Mouse (Mus musculus) embryonic facial prominence, embryonic 12.5 days (tissue): Measurements from ENCODE around the gene Nyap1. TPM values are rescaled to one million over a fixed set of nuclear protein-coding genes. Genes with fewer than 3 reads are reported as not detected.

Experiments
- ATAC-seq: fragments of 200-750 bp; cut with Nextera tagmentation; 2 replicates; pipeline ENCODE4 v1.8.0; 2017; ENCODE audit not compliant: insufficient number of reproducible peaks, insufficient read depth, low FRiP score, low TSS enrichment
- H3K27ac ChIP-seq: fragments of 300-500 bp; sonication (generic); 2 replicates; pipeline ENCODE4 v1.5.1; 2016; ENCODE audit warnings: mild to moderate bottlenecking
- H3K27me3 ChIP-seq: fragments of 300-500 bp; sonication (generic); 2 replicates; pipeline ENCODE4 v1.6.1; 2016; ENCODE audit warnings: mild to moderate bottlenecking, moderate library complexity
- H3K36me3 ChIP-seq: fragments of 300-500 bp; sonication (generic); 2 replicates; pipeline ENCODE4 v1.6.1; 2016; ENCODE audit warnings: mild to moderate bottlenecking
- H3K4me1 ChIP-seq: fragments of 300-500 bp; sonication (generic); 2 replicates; pipeline ENCODE4 v1.6.1; 2016
- H3K4me2 ChIP-seq: fragments of 300-500 bp; sonication (generic); replicated peaks from 2 replicates; pipeline ENCODE4 v1.6.1; 2016; ENCODE audit warnings: mild to moderate bottlenecking, moderate library complexity
- H3K4me3 ChIP-seq: fragments of 300-500 bp; sonication (generic); 2 replicates; pipeline ENCODE4 v1.5.1; 2016; ENCODE audit warnings: mild to moderate bottlenecking
- H3K9ac ChIP-seq: fragments of 300-500 bp; sonication (generic); 2 replicates; pipeline ENCODE4 v1.6.1; 2016; ENCODE audit warnings: mild to moderate bottlenecking, moderate library complexity
- H3K9me3 ChIP-seq: fragments of 300-500 bp; sonication (generic); 2 replicates; pipeline ENCODE4 v1.6.1; 2016; ENCODE audit warnings: mild to moderate bottlenecking, moderate library complexity
- WGBS: fragments of 180-500 bp; shearing (Covaris S2); methylation state at CpG from one replicate; pipeline ENCODE4 v1.1.7; 2016; 5-methylcytosine and 5-hydroxymethylcytosine counted together
- polyA plus RNA-seq: library from polyadenylated mRNA; unstranded; fragments of >200 nt; fragmentation: Nextera tagmentation; extraction: Ambion mirVana; gene quantifications from 2 replicates; pipeline ENCODE4 v1.2.1, GENCODE M21; 2016

Nyap1 gene
- polyA plus RNA-seq, 1 experiment from 2014 or later, result 3.7 TPM

DNA sequence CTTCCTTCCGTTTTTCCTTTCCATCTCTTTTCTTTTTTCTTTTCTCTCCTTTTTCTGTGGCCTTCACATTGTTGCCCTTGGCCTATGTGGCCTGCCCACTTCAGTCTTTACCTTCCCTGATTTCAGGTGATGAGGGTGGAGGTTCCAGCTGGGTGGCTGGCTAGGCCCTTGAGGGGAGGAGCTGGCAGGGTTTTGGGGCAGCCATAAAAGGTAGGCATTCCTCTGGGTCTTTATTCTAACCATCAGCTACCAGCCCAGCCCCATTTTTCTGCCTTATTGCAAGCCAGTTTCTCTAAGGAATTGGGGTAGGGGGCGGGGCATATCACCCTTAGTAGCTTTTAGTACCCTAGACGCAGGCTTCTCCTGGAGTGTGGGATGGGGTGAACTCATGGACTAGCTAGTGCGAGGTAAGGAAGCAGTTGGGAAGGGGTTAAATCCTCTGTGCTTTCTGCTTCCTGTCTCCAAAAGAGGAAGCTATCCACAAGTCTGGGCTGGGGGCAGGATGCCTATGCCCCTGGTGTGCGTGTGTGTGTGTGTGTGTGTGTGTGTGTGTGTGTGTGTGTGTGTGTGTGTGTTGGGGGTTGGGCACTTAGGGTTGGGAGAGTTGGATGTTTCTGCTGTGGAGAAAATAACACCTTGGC, 6.8 kb upstream of the Nyap1 start:
- ATAC-seq, result no peak
- peaks cover 22% of the 10 kb centered on the region for H3K4me1 ChIP-seq
- peak overlapping the region; percentile 85 for H3K4me3 ChIP-seq
- H3K36me3 ChIP-seq, result peaks cover 26% of the 10 kb centered on the region
- H3K9ac ChIP-seq, result peak overlapping the region; percentile 41; the same call in 1 of the 2 replicates
- H3K9me3 ChIP-seq, result no peaks in the 10 kb centered on the region
- peak overlapping the region; percentile 95 for H3K27ac ChIP-seq
- H3K4me2 ChIP-seq, result peak overlapping the region; percentile 100
- 25% methylated on average over 5 of the region's 5 CpGs for WGBS
- H3K27me3 ChIP-seq, result no peaks in the 10 kb centered on the region

DNA sequence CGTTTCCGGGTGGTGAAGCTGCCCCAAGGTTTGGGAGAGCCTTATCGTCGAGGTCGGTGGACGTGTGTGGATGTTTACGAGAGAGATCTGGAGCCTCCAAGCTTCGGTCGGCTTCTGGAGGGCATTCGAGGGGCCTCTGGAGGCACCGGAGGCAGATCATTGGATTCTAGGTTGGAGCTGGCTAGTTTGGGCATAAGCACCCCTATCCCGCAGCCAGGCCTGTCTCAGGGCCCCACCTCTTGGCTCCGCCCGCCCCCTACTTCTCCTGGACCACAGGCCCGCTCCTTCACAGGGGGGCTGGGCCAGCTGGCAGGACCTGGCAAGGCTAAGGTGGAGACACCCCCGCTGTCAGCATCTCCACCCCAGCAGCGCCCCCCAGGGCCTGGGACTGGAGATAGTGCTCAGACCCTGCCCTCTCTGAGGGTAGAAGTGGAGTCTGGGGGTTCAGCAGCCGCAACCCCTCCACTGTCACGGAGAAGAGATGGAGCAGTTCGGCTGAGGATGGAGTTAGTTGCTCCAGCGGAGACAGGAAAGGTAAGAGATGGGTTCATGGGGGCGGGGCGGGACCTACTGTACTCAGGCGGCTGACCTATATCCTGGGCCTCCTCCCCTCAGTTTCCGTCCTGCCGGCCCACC, 6.0 kb upstream of the Nyap1 start:
- peak overlapping the region; percentile 100 for H3K4me2 ChIP-seq
- no peaks in the 10 kb centered on the region for H3K27me3 ChIP-seq
- peak overlapping the region; percentile 95 for H3K27ac ChIP-seq
- peaks cover 22% of the 10 kb centered on the region for H3K4me1 ChIP-seq
- peak overlapping the region; percentile 78 for H3K9ac ChIP-seq
- no peaks in the 10 kb centered on the region for H3K9me3 ChIP-seq
- ATAC-seq, result no peak
- WGBS, result 4% methylated on average over 22 of the region's 26 CpGs
- peak overlapping the region; percentile 85 for H3K4me3 ChIP-seq
- peaks cover 19% of the 10 kb centered on the region for H3K36me3 ChIP-seq

DNA sequence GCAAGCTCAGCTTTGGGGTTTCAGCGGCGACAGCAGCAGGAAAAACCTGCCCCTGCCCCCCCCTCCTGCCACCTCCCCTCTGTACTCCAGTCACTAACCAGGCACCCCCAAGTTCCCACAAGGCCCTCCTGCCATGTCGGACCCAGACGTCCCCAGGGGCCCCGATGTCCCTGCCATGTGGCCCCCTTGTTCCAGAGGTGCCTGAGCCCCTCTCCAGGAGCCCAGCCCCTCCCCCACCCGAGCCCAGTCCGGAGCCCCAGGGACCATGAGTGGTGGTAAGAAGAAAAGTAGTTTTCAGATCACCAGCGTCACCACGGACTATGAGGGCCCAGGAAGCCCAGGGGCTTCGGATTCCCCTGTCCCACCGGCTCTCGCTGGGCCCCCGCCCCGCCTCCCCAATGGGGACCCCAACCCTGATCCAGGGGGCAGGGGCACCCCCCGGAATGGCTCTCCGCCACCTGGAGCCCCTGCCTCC, 5.5 kb upstream of the Nyap1 start:
- ATAC-seq, result no peak
- peak overlapping the region; percentile 85 for H3K4me3 ChIP-seq
- no peaks in the 10 kb centered on the region for H3K27me3 ChIP-seq
- H3K36me3 ChIP-seq, result peaks cover 14% of the 10 kb centered on the region
- under 1% methylated on average over 16 of the region's 16 CpGs for WGBS
- peak overlapping the region; percentile 78 for H3K9ac ChIP-seq
- H3K9me3 ChIP-seq, result no peaks in the 10 kb centered on the region
- H3K27ac ChIP-seq, result peak overlapping the region; percentile 95
- peaks cover 23% of the 10 kb centered on the region for H3K4me1 ChIP-seq
- H3K4me2 ChIP-seq, result peak overlapping the region; percentile 100

DNA sequence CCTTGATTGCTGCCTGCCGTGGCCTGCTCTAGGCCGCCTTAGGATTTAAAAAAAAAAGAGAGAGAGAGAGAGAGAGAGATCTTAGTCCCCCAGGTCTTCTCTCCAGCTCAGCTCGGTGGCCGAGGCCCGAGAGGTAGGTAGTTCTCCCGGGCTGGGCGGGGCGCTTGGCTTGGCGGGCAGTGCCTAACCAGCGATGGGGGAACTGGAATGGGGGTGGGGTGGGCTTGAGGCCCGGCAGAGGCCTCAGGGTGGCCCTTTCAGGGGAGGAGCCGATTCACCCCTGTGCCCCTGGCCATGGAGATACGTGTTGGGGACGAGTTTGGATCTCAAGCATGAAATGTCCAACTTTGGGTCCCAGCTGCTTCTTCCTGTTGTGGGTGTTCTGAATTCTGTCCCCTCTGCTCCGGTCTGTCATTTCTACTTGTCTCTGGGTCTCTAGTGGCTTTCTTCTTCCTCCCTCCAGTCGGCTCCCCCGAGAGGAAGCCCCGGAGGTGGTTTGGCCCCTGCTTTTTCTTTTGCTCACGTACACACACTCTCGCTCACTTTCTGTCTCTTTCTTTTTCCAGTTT, 5.0 kb upstream of the Nyap1 start:
- WGBS, result under 1% methylated on average over 20 of the region's 20 CpGs
- peaks cover 8% of the 10 kb centered on the region for H3K36me3 ChIP-seq
- no peak for ATAC-seq
- H3K4me3 ChIP-seq, result peak overlapping the region; percentile 85
- H3K4me2 ChIP-seq, result peak overlapping the region; percentile 100
- no peaks in the 10 kb centered on the region for H3K27me3 ChIP-seq
- no peaks in the 10 kb centered on the region for H3K9me3 ChIP-seq
- peak overlapping the region; percentile 95 for H3K27ac ChIP-seq
- H3K9ac ChIP-seq, result peak overlapping the region; percentile 78
- H3K4me1 ChIP-seq, result peaks cover 26% of the 10 kb centered on the region

DNA sequence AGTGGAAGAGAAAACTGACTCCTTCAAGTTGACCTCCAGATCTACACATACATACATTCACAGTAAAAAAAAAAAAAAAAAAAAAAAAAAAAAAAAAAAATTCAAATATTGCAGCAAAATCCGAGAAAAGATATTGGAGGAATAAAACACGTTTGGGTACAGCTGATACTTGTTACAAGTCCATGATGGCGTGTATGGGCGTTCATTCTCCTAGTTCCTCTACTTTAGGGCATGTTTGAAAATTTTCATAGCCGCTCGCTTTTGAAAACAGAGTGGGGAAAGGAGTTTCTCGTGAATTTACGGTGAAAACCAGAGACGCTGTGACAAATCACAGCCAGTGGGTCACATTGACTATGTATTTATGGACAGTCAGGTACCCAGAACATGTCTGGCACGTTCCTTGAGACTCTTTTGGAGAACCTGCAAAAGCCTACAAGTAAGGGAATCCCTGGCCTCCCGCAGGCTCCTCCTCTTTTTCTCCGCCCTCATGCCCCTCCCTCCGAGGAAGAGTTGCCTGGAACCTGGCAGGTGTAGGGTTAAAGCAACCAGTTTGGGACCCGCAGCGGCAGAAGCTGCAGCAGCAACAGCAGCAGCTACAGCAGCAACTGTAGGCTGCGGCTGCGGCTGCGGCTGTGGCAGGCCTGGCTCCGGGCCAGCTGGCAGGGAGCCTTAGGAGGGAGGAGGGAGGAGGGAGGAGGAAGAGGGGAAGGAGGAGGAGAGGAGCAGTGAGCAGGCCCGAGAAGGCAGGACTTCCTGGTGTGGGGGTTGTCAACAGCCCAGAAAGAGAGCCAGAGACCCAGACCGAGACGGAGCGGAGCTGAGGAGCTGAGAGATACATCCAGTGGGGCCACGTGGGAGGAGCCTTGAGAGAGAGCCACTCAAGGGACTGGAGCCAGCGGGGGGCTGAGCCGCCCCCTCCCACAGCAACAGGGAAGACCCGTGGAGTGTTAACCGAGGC, 4.1 kb upstream of the Nyap1 start, which contains the start of gene Tsc22d4:
TSS of gene Tsc22d4 (plus strand) at position 517 of the 958 bp plus-strand sequence.
- WGBS, result 4% methylated on average over 28 of the region's 28 CpGs
- Histone ChIP-seq H3K27me3 (no peaks in the 10 kb centered on the region), H3K4me3 (peak within 1 kb of the TSS; percentile 85), H3K4me1 (peaks cover 26% of the 10 kb centered on the region), H3K4me2 (peak within 1 kb of the TSS; percentile 100), H3K36me3 (peaks cover 4% of the 10 kb centered on the region; the same call in 1 of the 2 replicates), H3K27ac (peak within 1 kb of the TSS; percentile 95), H3K9ac (peak within 1 kb of the TSS; percentile 78), H3K9me3 (no peaks in the 10 kb centered on the region)
- ATAC-seq, result peak; percentile 88

DNA sequence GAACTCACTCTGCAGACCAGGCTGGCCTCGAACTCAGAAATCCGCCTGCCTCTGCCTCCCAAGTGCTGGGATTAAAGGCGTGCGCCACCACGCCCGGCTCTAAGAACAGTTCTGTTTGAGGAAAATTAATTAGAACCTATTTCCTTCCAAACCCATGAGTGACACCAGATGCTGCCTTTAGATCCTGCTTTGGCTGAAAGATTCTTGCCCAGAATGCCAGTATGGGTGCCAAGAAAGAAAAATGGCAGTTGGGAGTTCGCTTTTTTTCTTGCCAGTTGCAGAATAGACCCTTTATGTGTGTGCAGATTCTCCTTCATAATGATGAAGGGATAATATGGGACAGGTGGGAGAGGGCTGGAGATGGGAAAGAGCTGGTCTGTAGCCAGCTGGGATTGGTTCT, 2.8 kb upstream of the Nyap1 start:
- no peaks in the 10 kb centered on the region for H3K27me3 ChIP-seq
- no peak overlapping the region for H3K4me2 ChIP-seq
- H3K36me3 ChIP-seq, result no peaks in the 10 kb centered on the region
- no peak overlapping the region for H3K9ac ChIP-seq
- no peak overlapping the region for H3K4me3 ChIP-seq
- 88% methylated on average over 7 of the region's 7 CpGs for WGBS
- no peak for ATAC-seq
- H3K27ac ChIP-seq, result no peak overlapping the region
- H3K4me1 ChIP-seq, result peaks cover 35% of the 10 kb centered on the region
- H3K9me3 ChIP-seq, result no peaks in the 10 kb centered on the region

DNA sequence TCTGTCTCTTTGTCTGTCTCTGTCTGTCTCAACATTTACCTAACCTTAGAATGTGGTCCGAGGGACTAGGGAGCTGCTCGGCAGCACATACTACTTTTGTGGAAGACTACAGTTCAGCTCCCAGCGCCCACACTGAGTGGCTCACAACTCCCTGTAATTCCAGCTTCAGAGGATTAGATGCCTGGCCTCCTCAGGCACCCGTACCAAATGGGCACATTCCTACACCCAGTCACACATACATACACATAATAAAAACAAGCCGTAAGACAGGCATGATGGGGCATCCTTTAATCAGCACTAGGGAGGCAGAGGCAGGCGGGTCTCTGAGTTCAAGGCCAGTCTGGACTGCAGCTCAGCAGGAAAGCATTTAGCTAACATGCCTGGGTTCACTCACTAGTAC, 1.4 kb upstream of the Nyap1 start:
- Histone ChIP-seq H3K36me3 (peaks cover 3% of the 10 kb centered on the region; the same call in 1 of the 2 replicates), H3K4me3 (no peak overlapping the region), H3K4me2 (no peak overlapping the region), H3K9ac (no peak overlapping the region), H3K4me1 (peaks cover 29% of the 10 kb centered on the region), H3K27ac (no peak overlapping the region), H3K9me3 (no peaks in the 10 kb centered on the region), H3K27me3 (no peaks in the 10 kb centered on the region)
- no peak for ATAC-seq
- WGBS, result 94% methylated on average over 6 of the region's 6 CpGs

DNA sequence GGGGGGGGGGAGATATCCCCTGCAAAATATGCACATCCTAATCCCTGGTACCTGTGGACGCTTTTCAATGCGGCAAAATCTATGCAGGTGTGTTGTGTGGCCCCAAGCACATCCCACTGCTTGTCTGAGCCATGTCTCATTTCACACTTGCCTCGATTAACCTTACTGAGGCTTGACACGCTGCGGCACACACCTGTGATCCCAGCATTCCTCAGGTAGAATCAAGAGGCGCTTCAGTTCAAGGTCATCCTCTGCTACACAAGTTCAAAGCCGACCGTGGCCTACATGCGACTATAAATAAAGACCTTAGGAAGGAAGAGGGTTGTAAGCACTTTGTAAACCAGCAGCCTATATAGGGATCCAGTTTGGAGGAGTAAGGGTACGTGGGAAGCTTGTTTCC, 641 bp upstream of the Nyap1 start:
- Histone ChIP-seq H3K4me2 (peak overlapping the region; percentile 75), H3K4me3 (peak overlapping the region; percentile 73), H3K4me1 (peaks cover 27% of the 10 kb centered on the region), H3K27ac (no peak overlapping the region), H3K9me3 (no peaks in the 10 kb centered on the region), H3K36me3 (peaks cover 8% of the 10 kb centered on the region; the same call in 1 of the 2 replicates), H3K9ac (peak overlapping the region; percentile 72; the same call in 1 of the 2 replicates), H3K27me3 (no peaks in the 10 kb centered on the region)
- WGBS, result 56% methylated on average over 10 of the region's 10 CpGs
- ATAC-seq, result no peak

DNA sequence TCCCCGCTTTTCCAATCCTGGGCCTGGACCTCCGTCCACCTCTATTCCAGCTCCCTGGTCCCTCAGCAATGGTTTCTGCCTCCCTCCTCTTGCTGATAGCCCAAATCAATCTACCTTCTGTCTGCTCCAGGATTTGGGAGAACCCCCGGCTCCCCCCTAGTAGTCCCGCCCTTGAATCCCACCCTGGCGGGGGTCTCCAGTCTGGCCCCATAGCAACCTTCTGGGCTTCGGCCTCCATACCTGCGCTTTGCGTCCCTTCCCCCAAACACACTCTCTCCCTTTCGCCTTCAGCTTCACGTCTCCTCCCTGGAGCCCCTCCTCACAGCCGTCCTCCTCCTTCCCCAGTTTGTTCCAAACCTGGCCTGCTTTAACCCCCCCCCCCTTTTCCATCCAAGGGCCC, 901 bp downstream of the Nyap1 start:
- WGBS, result 6% methylated on average over 11 of the region's 11 CpGs
- Histone ChIP-seq H3K4me2 (peak overlapping the region; percentile 75), H3K27ac (peak overlapping the region; percentile 80), H3K36me3 (peaks cover 21% of the 10 kb centered on the region), H3K9me3 (no peaks in the 10 kb centered on the region), H3K27me3 (no peaks in the 10 kb centered on the region), H3K4me3 (peak overlapping the region; percentile 73), H3K9ac (peak overlapping the region; percentile 72), H3K4me1 (peaks cover 27% of the 10 kb centered on the region)
- peak; percentile 38; the same call in 1 of the 2 replicates for ATAC-seq

DNA sequence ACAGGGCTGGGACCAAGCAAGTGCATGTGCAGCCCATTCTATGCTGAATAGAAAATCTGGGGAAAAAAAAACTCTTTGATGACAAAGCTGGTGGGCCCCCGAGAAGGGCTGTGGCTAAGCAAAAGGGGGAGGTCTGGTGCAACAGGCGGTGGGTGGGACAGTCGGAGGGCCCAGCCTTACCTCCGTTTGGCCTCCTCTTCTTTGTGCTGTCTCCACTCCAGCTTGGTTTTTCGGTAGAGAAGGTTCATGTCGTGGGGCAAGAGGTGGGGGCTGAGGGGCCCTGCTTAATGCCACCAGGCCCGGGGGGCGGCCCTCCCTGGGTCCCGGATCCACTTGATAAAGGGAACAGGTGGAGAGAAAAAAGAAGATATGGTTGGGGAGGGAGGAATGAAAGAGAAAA, 1.9 kb downstream of the Nyap1 start:
- peaks cover 31% of the 10 kb centered on the region for H3K36me3 ChIP-seq
- no peak overlapping the region for H3K27ac ChIP-seq
- H3K4me3 ChIP-seq, result peak overlapping the region; percentile 73
- H3K27me3 ChIP-seq, result no peaks in the 10 kb centered on the region
- no peak for ATAC-seq
- 0 out of 2 replicates have a peak overlapping the region, but pooled peaks have one; percentile 19 for H3K9ac ChIP-seq
- no peaks in the 10 kb centered on the region for H3K9me3 ChIP-seq
- peaks cover 32% of the 10 kb centered on the region for H3K4me1 ChIP-seq
- peak overlapping the region; percentile 75 for H3K4me2 ChIP-seq
- 66% methylated on average over 9 of the region's 9 CpGs for WGBS

DNA sequence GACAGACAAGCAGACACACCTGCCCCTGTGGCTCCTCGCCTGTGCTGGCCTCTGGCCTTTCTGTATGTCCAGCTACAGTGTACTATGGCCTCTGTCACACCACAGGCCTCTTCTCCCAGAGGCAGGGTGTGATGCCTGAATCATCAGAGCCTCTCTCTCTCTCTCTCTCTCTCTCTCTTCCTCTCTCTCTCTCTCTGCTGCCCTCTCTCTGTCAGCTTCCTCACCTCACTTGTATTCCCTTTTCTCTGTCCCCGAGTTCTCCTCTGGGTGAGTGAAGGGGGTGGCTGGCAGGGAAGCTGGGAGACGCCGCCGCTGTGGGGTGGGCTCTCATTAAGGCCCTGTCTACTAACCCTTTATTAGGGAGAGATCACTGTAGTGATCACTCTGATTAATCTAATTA, 2.9 kb downstream of the Nyap1 start:
- Histone ChIP-seq H3K9me3 (no peaks in the 10 kb centered on the region), H3K27me3 (no peaks in the 10 kb centered on the region), H3K9ac (peak overlapping the region; percentile 19; the same call in 1 of the 2 replicates), H3K27ac (no peak overlapping the region), H3K36me3 (peaks cover 38% of the 10 kb centered on the region), H3K4me3 (no peak overlapping the region), H3K4me2 (no peak overlapping the region), H3K4me1 (peaks cover 42% of the 10 kb centered on the region)
- no peak for ATAC-seq
- WGBS, result 44% methylated on average over 5 of the region's 5 CpGs
